Mouse (Mus musculus): ENCODE results near the gene Sh3d21. TPM values are rescaled to one million over a fixed set of nuclear protein-coding genes. Genes with fewer than 3 reads are reported as not detected.
A peak's percentile ranks its signal among the peaks of the same experiment; 100 is the strongest.

Sh3d21 gene
- 5.0 and 5.5 TPM in 2 replicates for polyA plus RNA-seq (2012; rRNA removed)

GRCm38 (mm10) chr4:126163067-126163659 is at the start of gene Sh3d21:
Gene Sh3d21 (minus strand): TSS chr4:126163491.
- whole genome bisulfite sequencing = 6% methylated on average over 22 of the region's 22 CpGs
- peaks cover 11% of the 10 kb centered on the region for H3K4me1 ChIP-seq (ENCODE audit: control insufficient read depth, insufficient read depth, low read length)
- H3K27ac ChIP-seq (ENCODE audit: insufficient read depth, low read depth, low read length) = peak within 1 kb of the TSS; percentile 63
- no peaks in the 10 kb centered on the region for H3K27me3 ChIP-seq (replicated peaks; ENCODE audit: control insufficient read depth, insufficient read depth, low read length)
- DNase-seq = peak; percentile 70
- peak within 1 kb of the TSS; percentile 47 for H3K4me3 ChIP-seq (ENCODE audit: insufficient read depth, low read depth, low read length)
- H3K36me3 ChIP-seq (ENCODE audit: control insufficient read depth, insufficient read depth, low read length) = peaks cover 4% of the 10 kb centered on the region; the same call in 1 of the 2 replicates
- TF ChIP-seq POLR2A (IDR thresholded peaks at IDR 0.05; ENCODE audit: low read depth, low read length) = no peak
- no peak for TF ChIP-seq CTCF (conservative IDR thresholded peaks at IDR 0.05; ENCODE audit: insufficient read depth, insufficient read length, low read depth, low read length)

- 85% methylated on average over 6 of the region's 6 CpGs for WGBS
- Histone ChIP-seq H3K27me3 (replicated peaks; ENCODE audit: control insufficient read depth, insufficient read depth, low read length) (no peaks in the 10 kb centered on the region), H3K27ac (ENCODE audit: insufficient read depth, low read depth, low read length) (no peak overlapping the region), H3K4me1 (ENCODE audit: control insufficient read depth, insufficient read depth, low read length) (no peaks in the 10 kb centered on the region; the same call in 1 of the 2 replicates), H3K4me3 (ENCODE audit: insufficient read depth, low read depth, low read length) (no peak overlapping the region), H3K36me3 (ENCODE audit: control insufficient read depth, insufficient read depth, low read length) (no peaks in the 10 kb centered on the region)
- no peak for TF ChIP-seq CTCF (conservative IDR thresholded peaks at IDR 0.05; ENCODE audit: insufficient read depth, insufficient read length, low read depth, low read length)
- no peak for TF ChIP-seq POLR2A (IDR thresholded peaks at IDR 0.05; ENCODE audit: low read depth, low read length)
- no peak for DNase-seq
Observed at GRCm38 (mm10) chr4:126207081-126207480, 43.8 kb upstream of the Sh3d21 start.

- WGBS = 67% methylated on average over 1 of the region's 1 CpGs
- no peaks in the 10 kb centered on the region for H3K27me3 ChIP-seq (replicated peaks; ENCODE audit: control insufficient read depth, insufficient read depth, low read length)
Observed at GRCm38 (mm10) chr4:126205386-126205785, 42.1 kb upstream of the Sh3d21 start.

GRCm38 (mm10) chr4:126204661-126205230 is 41.5 kb upstream of the Sh3d21 start:
- no peak for DNase-seq
- Histone ChIP-seq H3K4me1 (ENCODE audit: control insufficient read depth, insufficient read depth, low read length) (peaks cover 8% of the 10 kb centered on the region; the same call in 1 of the 2 replicates), H3K36me3 (ENCODE audit: control insufficient read depth, insufficient read depth, low read length) (no peaks in the 10 kb centered on the region), H3K4me3 (ENCODE audit: insufficient read depth, low read depth, low read length) (no peak overlapping the region), H3K27me3 (replicated peaks; ENCODE audit: control insufficient read depth, insufficient read depth, low read length) (no peaks in the 10 kb centered on the region), H3K27ac (ENCODE audit: insufficient read depth, low read depth, low read length) (no peak overlapping the region)
- WGBS = 79% methylated on average over 12 of the region's 12 CpGs
- TF ChIP-seq POLR2A (IDR thresholded peaks at IDR 0.05; ENCODE audit: low read depth, low read length) (no peak), CTCF (conservative IDR thresholded peaks at IDR 0.05; ENCODE audit: insufficient read depth, insufficient read length, low read depth, low read length) (no peak)

More at GRCm38 (mm10) chr4:126205386-126205785, 42.1 kb upstream of the Sh3d21 start:
- peaks cover 5% of the 10 kb centered on the region; the same call in 1 of the 2 replicates for H3K4me1 ChIP-seq (ENCODE audit: control insufficient read depth, insufficient read depth, low read length)
- peak; percentile 47 for DNase-seq
- H3K27ac ChIP-seq (ENCODE audit: insufficient read depth, low read depth, low read length) = no peak overlapping the region
- H3K4me3 ChIP-seq (ENCODE audit: insufficient read depth, low read depth, low read length) = no peak overlapping the region
- TF ChIP-seq CTCF (conservative IDR thresholded peaks at IDR 0.05; ENCODE audit: insufficient read depth, insufficient read length, low read depth, low read length) (no peak), POLR2A (IDR thresholded peaks at IDR 0.05; ENCODE audit: low read depth, low read length) (no peak)
- H3K36me3 ChIP-seq (ENCODE audit: control insufficient read depth, insufficient read depth, low read length) = no peaks in the 10 kb centered on the region

- no peak for TF ChIP-seq CTCF (conservative IDR thresholded peaks at IDR 0.05; ENCODE audit: insufficient read depth, insufficient read length, low read depth, low read length)
- no peak overlapping the region for H3K4me3 ChIP-seq (ENCODE audit: insufficient read depth, low read depth, low read length)
- H3K36me3 ChIP-seq (ENCODE audit: control insufficient read depth, insufficient read depth, low read length) = no peaks in the 10 kb centered on the region
- no peaks in the 10 kb centered on the region for H3K27me3 ChIP-seq (replicated peaks; ENCODE audit: control insufficient read depth, insufficient read depth, low read length)
- DNase-seq = no peak
- peaks cover 11% of the 10 kb centered on the region; the same call in 1 of the 2 replicates for H3K4me1 ChIP-seq (ENCODE audit: control insufficient read depth, insufficient read depth, low read length)
- WGBS = 89% methylated on average over 8 of the region's 8 CpGs
- no peak overlapping the region for H3K27ac ChIP-seq (ENCODE audit: insufficient read depth, low read depth, low read length)
Observed at GRCm38 (mm10) chr4:126204016-126204415, 40.7 kb upstream of the Sh3d21 start.

- TF ChIP-seq POLR2A (IDR thresholded peaks at IDR 0.05; ENCODE audit: low read depth, low read length) = no peak
- no peak for TF ChIP-seq CTCF (conservative IDR thresholded peaks at IDR 0.05; ENCODE audit: insufficient read depth, insufficient read length, low read depth, low read length)
- Histone ChIP-seq H3K4me3 (ENCODE audit: insufficient read depth, low read depth, low read length) (no peak overlapping the region; the same call in 1 of the 2 replicates), H3K4me1 (ENCODE audit: control insufficient read depth, insufficient read depth, low read length) (peaks cover 11% of the 10 kb centered on the region; the same call in 1 of the 2 replicates), H3K36me3 (ENCODE audit: control insufficient read depth, insufficient read depth, low read length) (no peaks in the 10 kb centered on the region), H3K27ac (ENCODE audit: insufficient read depth, low read depth, low read length) (peak overlapping the region; percentile 98), H3K27me3 (replicated peaks; ENCODE audit: control insufficient read depth, insufficient read depth, low read length) (no peaks in the 10 kb centered on the region)
- WGBS = 75% methylated on average over 10 of the region's 10 CpGs
- no peak for DNase-seq
Observed at GRCm38 (mm10) chr4:126203336-126203895, 40.1 kb upstream of the Sh3d21 start.

Measured in kidney, adult 2 months (tissue).